Mouse (Mus musculus) intestine, postnatal 0 days (tissue): ENCODE data around the gene Tnfsfm13. TPM values are rescaled to one million over a fixed set of nuclear protein-coding genes. Genes with fewer than 3 reads are reported as not detected.

ENCODE experiments used
- ATAC-seq: fragments of 200-750 bp; cut with Nextera tagmentation; 2 replicates; pipeline ENCODE4 v1.8.0; 2017; ENCODE audit warnings: mild to moderate bottlenecking, moderate TSS enrichment, moderate library complexity
- H3K27ac ChIP-seq: fragments of 300-500 bp; sonication (generic); 2 replicates; pipeline ENCODE4 v1.5.1; 2014; ENCODE audit warnings: mild to moderate bottlenecking, low read depth, low read length, moderate library complexity
- H3K27me3 ChIP-seq: fragments of 300-500 bp; sonication (generic); replicated peaks from 2 replicates; pipeline ENCODE4 v1.6.1; 2014; ENCODE audit warnings: low read length, mixed read lengths; ENCODE audit not compliant: control insufficient read depth, insufficient read depth
- H3K36me3 ChIP-seq: fragments of 300-500 bp; sonication (generic); 2 replicates; pipeline ENCODE4 v1.6.1; 2014; ENCODE audit warnings: mild to moderate bottlenecking, moderate library complexity; ENCODE audit not compliant: control insufficient read depth, insufficient read depth
- H3K4me1 ChIP-seq: fragments of 300-500 bp; sonication (generic); replicated peaks from 2 replicates; pipeline ENCODE4 v1.6.1; 2014; ENCODE audit warnings: antibody characterized with exemption, low read length, mixed read lengths; ENCODE audit not compliant: control insufficient read depth, insufficient read depth
- H3K4me2 ChIP-seq: fragments of 300-500 bp; sonication (generic); replicated peaks from 2 replicates; pipeline ENCODE4 v1.6.1; 2014; ENCODE audit warnings: low read depth, mild to moderate bottlenecking, moderate library complexity
- H3K4me3 ChIP-seq: fragments of 300-500 bp; sonication (generic); 2 replicates; pipeline ENCODE4 v1.5.1; 2014; ENCODE audit warnings: low read depth, low read length
- H3K9ac ChIP-seq: fragments of 300-500 bp; sonication (generic); 2 replicates; pipeline ENCODE4 v1.6.1; 2014; ENCODE audit warnings: mild to moderate bottlenecking, low read depth, low read length
- H3K9me3 ChIP-seq: fragments of 300-500 bp; sonication (generic); 2 replicates; pipeline ENCODE4 v1.6.1; 2016; ENCODE audit warnings: mixed run types; ENCODE audit not compliant: control insufficient read depth
- CTCF ChIP-seq: sonication (generic); IDR thresholded peaks from 2 replicates; pipeline ENCODE4 v1.5.1; 2016; ENCODE audit warnings: low read depth, mild to moderate bottlenecking, control low read depth, antibody characterized with exemption, moderate library complexity
- WGBS: fragments of 180-500 bp; shearing (Covaris S2); extraction: QIAGEN DNeasy Blood & Tissue Kit; methylation state at CpG from one replicate; pipeline ENCODE4 v1.1.7; 2014; 5-methylcytosine and 5-hydroxymethylcytosine counted together
- polyA plus RNA-seq: library from polyadenylated mRNA; unstranded; fragments of >200 nt; fragmentation: Nextera tagmentation; extraction: Ambion mirVana; gene quantifications from 2 replicates; pipeline ENCODE4 v1.2.1, GENCODE M21; 2015

Gene Tnfsfm13
- polyA plus RNA-seq, 1 experiment from 2014 or later: 4.8 TPM

DNA sequence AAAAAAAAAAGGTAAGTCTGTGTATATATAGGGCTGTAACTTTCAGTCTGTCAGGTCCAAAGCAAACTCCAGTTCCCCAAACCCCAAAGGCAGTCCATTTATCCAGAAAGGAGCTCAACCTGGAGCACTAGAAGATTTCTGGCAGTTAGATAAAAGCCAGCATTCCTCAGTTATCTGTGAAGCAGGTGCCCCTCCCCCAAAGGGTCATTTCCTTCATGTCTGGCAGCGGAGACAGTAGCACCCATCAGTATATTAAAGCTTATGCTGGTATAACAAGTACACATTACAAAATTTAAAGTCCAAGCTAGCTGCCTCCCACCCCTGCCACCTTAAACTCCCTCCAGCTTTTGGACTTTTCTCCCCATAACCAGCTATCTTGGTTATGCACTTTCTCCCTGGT lies 3.7 kb upstream of the Tnfsfm13 start:
- Histone ChIP-seq H3K36me3 (no peaks in the 10 kb centered on the region), H3K9ac (no peak overlapping the region), H3K4me1 (0 out of 2 replicates have a peak, but pooled peaks cover 7% of the 10 kb centered on the region), H3K27me3 (no peaks in the 10 kb centered on the region), H3K9me3 (no peaks in the 10 kb centered on the region), H3K4me3 (no peak overlapping the region), H3K27ac (no peak overlapping the region), H3K4me2 (no peak overlapping the region)
- WGBS: 19% methylated on average over 1 of the region's 1 CpGs
- no peak for TF ChIP-seq CTCF
- no peak for ATAC-seq

DNA sequence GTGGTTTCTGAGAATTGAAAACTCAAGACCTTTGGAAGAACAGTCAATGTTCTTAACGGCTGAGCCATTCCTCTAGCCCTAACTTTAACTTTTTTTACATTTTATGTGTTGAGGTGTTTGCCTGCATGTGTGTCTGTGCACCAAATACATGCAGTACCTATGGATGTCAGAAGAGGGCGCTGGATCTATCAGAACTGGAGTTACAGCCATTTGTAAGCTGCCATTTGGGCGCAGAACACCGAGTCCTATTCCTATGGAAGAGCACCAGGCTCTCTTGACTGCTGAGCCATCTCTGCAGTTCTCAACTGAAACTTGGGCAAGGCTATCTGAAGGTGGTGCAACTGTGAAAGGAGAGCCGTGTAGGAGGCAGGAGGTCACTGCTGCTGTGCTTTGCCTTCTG lies 2.7 kb upstream of the Tnfsfm13 start:
- peak; percentile 46 for TF ChIP-seq CTCF
- no peak overlapping the region for H3K4me3 ChIP-seq
- 0 out of 2 replicates have a peak overlapping the region, but pooled peaks have one; percentile 13 for H3K4me2 ChIP-seq
- 0 out of 2 replicates have a peak, but pooled peaks cover 7% of the 10 kb centered on the region for H3K4me1 ChIP-seq
- H3K9me3 ChIP-seq: no peaks in the 10 kb centered on the region
- H3K27me3 ChIP-seq: no peaks in the 10 kb centered on the region
- no peak overlapping the region for H3K9ac ChIP-seq
- ATAC-seq: no peak
- H3K36me3 ChIP-seq: no peaks in the 10 kb centered on the region
- H3K27ac ChIP-seq: peak overlapping the region; percentile 71
- WGBS: 69% methylated on average over 5 of the region's 5 CpGs

DNA sequence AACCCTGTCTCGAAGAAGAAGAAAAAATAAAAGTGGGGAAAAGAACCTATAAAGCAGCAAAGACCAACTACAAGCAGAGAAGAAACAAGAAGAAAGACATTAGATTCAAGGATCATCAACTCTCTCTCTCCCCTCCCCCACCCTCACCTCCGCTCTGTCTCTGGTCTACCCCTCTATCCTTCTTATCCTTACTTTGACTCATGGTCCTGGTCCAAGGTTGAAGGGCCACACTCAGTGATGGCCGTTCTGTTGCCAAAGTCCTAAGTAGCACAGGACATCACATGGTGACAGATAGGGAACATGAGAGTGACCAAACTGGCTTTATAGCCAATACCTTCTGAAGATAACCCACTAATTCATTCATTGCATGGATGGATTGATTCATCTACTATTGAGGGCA lies 1.5 kb upstream of the Tnfsfm13 start:
- H3K9me3 ChIP-seq: no peaks in the 10 kb centered on the region
- H3K27me3 ChIP-seq: no peaks in the 10 kb centered on the region
- no peak overlapping the region for H3K9ac ChIP-seq
- 0 out of 2 replicates have a peak overlapping the region, but pooled peaks have one; percentile 21 for H3K27ac ChIP-seq
- 0 out of 2 replicates have a peak, but pooled peaks cover 7% of the 10 kb centered on the region for H3K4me1 ChIP-seq
- TF ChIP-seq CTCF: no peak
- no peak overlapping the region for H3K4me2 ChIP-seq
- WGBS: 75% methylated on average over 3 of the region's 3 CpGs
- peak; percentile 64 for ATAC-seq
- no peaks in the 10 kb centered on the region for H3K36me3 ChIP-seq
- H3K4me3 ChIP-seq: no peak overlapping the region

DNA sequence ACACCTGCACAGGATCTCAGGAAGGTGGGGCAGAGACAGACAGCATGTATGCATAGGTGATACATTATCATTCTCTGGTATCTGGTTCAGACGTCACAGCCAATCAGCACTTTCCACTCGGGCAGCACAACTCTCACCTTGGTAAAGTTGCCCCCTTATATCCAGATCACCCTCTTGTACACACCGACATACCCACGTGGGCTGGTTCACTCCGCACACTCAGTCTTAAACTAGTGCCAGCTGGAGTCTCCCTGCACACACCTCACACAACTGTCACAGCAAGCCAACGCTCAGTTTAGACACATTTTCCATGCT lies 895 bp downstream of the Tnfsfm13 start:
- H3K36me3 ChIP-seq: no peaks in the 10 kb centered on the region
- 35% methylated on average over 6 of the region's 6 CpGs for WGBS
- TF ChIP-seq CTCF: no peak
- peaks cover 7% of the 10 kb centered on the region; the same call in 1 of the 2 replicates for H3K4me1 ChIP-seq
- H3K27me3 ChIP-seq: no peaks in the 10 kb centered on the region
- H3K27ac ChIP-seq: peak overlapping the region; percentile 83; the same call in 1 of the 2 replicates
- peak overlapping the region; percentile 74 for H3K4me2 ChIP-seq
- peak overlapping the region; percentile 65; the same call in 1 of the 2 replicates for H3K9ac ChIP-seq
- peak overlapping the region; percentile 50 for H3K4me3 ChIP-seq
- ATAC-seq: no peak
- H3K9me3 ChIP-seq: no peaks in the 10 kb centered on the region

DNA sequence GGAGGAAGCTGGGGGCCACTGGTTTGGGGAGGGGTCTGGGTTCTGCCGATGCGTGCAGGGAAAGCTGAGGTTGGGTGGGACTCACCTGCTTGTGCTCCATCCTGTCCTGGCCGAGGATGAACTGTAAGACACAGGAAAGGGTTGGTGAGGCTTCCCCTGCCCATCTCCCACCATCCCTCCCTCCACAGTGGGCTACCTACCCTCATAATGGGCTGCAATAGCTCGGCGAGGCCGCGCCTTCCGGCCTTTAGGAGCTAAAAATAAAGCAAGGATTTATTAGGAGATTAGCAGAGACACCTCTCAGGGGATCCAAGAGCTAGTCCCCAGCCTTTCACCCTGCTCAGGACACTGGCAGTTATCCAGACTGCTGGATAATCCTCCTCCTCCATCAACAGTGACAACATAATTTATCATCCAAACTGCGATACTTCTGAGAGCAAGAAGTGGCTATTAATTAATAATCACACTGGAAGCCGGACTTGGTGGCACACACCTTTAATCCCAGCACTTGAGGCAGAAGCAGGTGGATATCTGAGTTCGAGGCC lies 2.4 kb downstream of the Tnfsfm13 start:
- Histone ChIP-seq H3K4me3 (no peak overlapping the region), H3K27ac (peak overlapping the region; percentile 84), H3K27me3 (no peaks in the 10 kb centered on the region), H3K9me3 (no peaks in the 10 kb centered on the region), H3K4me1 (peaks cover 7% of the 10 kb centered on the region; the same call in 1 of the 2 replicates), H3K36me3 (no peaks in the 10 kb centered on the region), H3K9ac (no peak overlapping the region), H3K4me2 (no peak overlapping the region)
- no peak for TF ChIP-seq CTCF
- 60% methylated on average over 11 of the region's 11 CpGs for WGBS
- ATAC-seq: no peak

DNA sequence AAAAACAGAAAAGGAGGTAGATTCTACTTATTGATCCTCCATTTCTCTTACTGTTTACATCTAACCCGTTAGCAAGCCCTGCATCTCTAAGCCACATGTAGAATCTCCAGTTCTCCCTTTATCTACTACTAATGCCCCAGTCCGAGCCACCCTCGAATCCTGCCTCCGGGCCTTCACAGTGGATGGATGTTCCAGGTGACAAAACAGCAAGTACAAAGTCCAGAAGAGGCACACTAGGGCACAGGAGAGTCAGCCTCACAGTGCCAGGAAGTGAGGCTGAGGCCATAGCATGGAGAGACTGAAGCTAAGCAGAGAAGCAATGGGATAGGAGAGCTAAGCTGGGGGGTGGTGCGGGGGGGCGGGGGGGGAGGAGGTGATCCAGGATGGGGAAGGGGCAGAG lies 3.0 kb downstream of the Tnfsfm13 start:
- no peaks in the 10 kb centered on the region for H3K9me3 ChIP-seq
- H3K4me1 ChIP-seq: peaks cover 7% of the 10 kb centered on the region; the same call in 1 of the 2 replicates
- no peak for TF ChIP-seq CTCF
- no peak overlapping the region for H3K9ac ChIP-seq
- H3K4me3 ChIP-seq: no peak overlapping the region
- peak; percentile 79 for ATAC-seq
- no peaks in the 10 kb centered on the region for H3K36me3 ChIP-seq
- no peak overlapping the region for H3K4me2 ChIP-seq
- H3K27ac ChIP-seq: peak overlapping the region; percentile 84
- 46% methylated on average over 6 of the region's 6 CpGs for WGBS
- no peaks in the 10 kb centered on the region for H3K27me3 ChIP-seq
